In the genomic region with DNA sequence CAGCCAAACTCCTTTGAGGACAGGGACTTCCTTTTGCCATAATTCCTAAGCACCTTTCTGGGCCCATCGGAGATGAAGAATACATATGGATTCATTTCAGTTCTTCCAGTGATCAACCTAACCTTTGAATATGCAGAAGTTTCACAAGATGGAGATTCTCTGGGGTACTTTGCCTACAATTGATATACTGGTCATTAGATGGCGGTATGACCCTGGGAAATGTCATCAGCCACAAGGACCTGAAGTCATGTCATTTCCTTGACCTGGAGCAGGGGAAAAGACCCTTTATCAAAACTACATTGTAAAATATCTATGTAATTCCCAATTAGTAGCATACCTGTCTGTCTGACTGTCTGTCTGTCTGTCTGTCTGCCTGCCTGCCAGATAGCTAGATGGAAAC, we compare ENCODE assay signal across 15 mouse cellular contexts.
"Had no signal": no experiment of that assay in that cellular context is flagged by ENCODE, and none has a peak within 500 bp of the region (broad histone marks: within the 10 kb centered on the region; RNA-seq: fewer than 3 reads in every experiment).

No protein-coding gene starts in this region.

- H3K9me3 ChIP-seq: limb, embryonic 15.5 days; liver, embryonic 13.5 days; midbrain, embryonic 10.5 days; midbrain, embryonic 15.5 days; neural tube, embryonic 13.5 days had no signal

- H3K4me2 ChIP-seq: limb, embryonic 15.5 days; liver, embryonic 13.5 days; midbrain, embryonic 15.5 days; neural tube, embryonic 13.5 days had no signal

- ATAC-seq: liver, postnatal 0 days; midbrain, embryonic 15.5 days had no signal

- H3K9ac ChIP-seq: limb, embryonic 15.5 days; liver, embryonic 13.5 days; liver, postnatal 0 days; midbrain, embryonic 15.5 days; neural tube, embryonic 13.5 days had no signal

- H3K27ac ChIP-seq: left cerebral cortex, adult 2 months; limb, embryonic 15.5 days; liver, embryonic 13.5 days; midbrain, embryonic 10.5 days; midbrain, embryonic 15.5 days; neural tube, embryonic 13.5 days had no signal

- H3K36me3 ChIP-seq: limb, embryonic 15.5 days; liver, embryonic 13.5 days; midbrain, embryonic 10.5 days; midbrain, embryonic 15.5 days; neural tube, embryonic 13.5 days had no signal

- DNase-seq: kidney, postnatal 10 days; kidney, postnatal 4 days; liver, embryonic 13.5 days; liver, postnatal 0 days; lung, postnatal 36 days; retina, postnatal 1 day; right cerebral cortex, postnatal 4 days; spleen, adult 18-20 months; thymus, adult 2 months; thymus, postnatal 25 days had no signal

- H3K4me1 ChIP-seq: limb, embryonic 15.5 days; liver, embryonic 13.5 days; midbrain, embryonic 10.5 days; midbrain, embryonic 15.5 days; neural tube, embryonic 13.5 days had no signal

- H3K27me3 ChIP-seq: limb, embryonic 15.5 days; liver, embryonic 13.5 days; midbrain, embryonic 15.5 days; neural tube, embryonic 13.5 days had no signal

- H3K4me3 ChIP-seq: left cerebral cortex, adult 2 months; limb, embryonic 15.5 days; liver, embryonic 13.5 days; midbrain, embryonic 10.5 days; midbrain, embryonic 15.5 days; neural tube, embryonic 13.5 days had no signal
